Mouse (Mus musculus) c-Kit-positive CD71-positive TER-119-positive erythroid progenitor cells, embryonic 14.5 days (primary cell): Measurements from ENCODE around the gene Vkorc1.
A peak's percentile ranks its signal among the peaks of the same experiment; 100 is the strongest.
"Not testable (repeated sequence)": the region's sequence is repeated elsewhere in the genome, so short reads cannot be mapped to it uniquely, and the experiment has no call there.

Experiments used
- DNase-seq: peaks from one replicate; pipeline ENCODE4 v3.0.0-alpha.2; 2013; ENCODE audit warnings: low spot score

The Vkorc1 gene

GRCm38 (mm10) chr7:127895442-127895841, at the start of gene Vkorc1, which contains the start of gene Gm21974:
Vkorc1 (minus strand) TSS chr7:127895617.
Gm21974 (minus strand) TSS chr7:127895454.
- peak; percentile 91 for DNase-seq

- no peak for DNase-seq
Measured at GRCm38 (mm10) chr7:127944614-127945013, 49.2 kb upstream of the Vkorc1 start.

GRCm38 (mm10) chr7:127942097-127942496, 46.7 kb upstream of the Vkorc1 start:
- DNase-seq, result not testable (repeated sequence)

GRCm38 (mm10) chr7:127936216-127936884, 40.9 kb upstream of the Vkorc1 start:
- no peak for DNase-seq

DNA sequence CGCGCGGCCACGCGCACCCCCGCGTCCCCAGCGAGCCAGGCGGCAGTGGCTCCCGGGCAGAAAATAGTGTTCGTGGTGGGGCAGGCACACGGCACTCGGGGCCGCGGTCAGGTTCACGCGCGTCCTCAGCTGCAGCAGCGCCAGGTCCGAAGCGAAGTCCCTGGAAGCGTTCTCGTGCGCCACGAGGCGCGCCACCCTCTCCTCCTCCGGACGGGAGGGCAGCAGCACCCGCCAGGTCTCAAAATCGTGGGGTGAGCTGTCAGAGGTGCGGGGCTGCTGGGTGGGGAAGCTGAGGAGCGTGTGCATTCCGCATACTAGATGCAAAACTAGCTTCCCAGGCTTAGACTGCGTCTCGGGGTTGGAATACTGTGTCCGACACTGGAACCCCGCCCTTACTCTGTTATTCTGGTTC, 40.3 kb upstream of the Vkorc1 start:
- DNase-seq, result no peak

GRCm38 (mm10) chr7:127935028-127935722, 39.8 kb upstream of the Vkorc1 start:
- peak; percentile 92 for DNase-seq

GRCm38 (mm10) chr7:127934075-127934474, 38.7 kb upstream of the Vkorc1 start:
- DNase-seq, result no peak

DNA sequence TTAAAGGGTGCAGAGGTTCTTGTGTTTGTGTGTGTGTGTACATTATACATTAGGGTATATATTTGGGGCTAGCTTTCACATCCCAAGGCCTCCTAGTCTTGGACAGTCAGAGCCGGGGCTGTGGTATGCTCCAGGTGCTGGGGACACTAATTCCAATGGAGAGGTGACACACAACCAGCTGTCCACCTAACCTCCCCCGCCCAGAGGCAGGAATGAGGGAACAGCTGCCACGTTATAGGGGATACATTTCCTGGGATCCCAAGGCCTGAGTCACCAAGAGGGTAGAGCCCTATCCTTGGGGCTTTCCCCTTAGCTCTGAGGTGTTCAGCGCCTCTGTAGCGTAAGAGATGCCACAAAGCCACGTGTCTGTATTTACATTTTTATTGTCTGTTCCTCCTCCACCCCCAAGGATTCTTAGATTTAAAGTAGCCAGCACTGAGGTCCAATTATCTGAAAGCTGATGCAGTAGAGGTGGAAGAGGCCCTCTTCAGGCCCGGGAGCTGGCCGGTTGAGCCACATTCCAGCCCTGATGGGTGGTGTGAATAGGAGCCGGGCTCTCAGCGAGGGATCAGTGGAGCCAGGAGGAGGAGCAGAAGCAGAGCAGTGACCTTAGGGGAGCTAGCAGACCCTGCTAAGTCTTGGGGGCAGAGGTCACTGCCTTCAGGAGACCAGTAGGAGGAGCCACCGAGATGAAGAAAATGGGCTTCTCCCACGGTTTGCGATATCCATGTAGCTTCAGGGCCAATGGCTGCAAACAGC, 37.0 kb upstream of the Vkorc1 start:
- DNase-seq, result no peak

- no peak for DNase-seq
Measured at GRCm38 (mm10) chr7:127931351-127932135, 36.1 kb upstream of the Vkorc1 start.

DNA sequence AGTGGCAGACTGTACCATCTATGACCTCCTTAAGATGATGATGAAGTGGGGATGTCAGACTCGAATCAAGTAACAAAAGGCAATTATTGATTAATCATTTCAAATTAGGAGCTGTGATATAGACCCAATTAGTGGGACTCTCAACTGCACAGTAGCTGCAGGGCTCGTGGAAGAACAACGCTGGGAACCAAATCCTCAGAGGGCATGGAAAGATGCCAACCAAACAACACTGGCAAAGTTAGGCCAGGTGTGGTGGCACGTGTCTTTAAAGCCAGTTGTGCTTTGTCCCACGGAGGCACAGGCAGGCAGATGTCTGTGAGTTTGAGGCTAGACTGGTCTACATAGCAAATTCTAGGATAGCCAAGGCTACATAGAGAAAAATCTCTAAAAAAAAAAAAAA, 35.2 kb upstream of the Vkorc1 start:
- no peak for DNase-seq

- DNase-seq, result no peak
Measured at GRCm38 (mm10) chr7:127929923-127930322, 34.5 kb upstream of the Vkorc1 start, which contains the start of gene Prss8. Prss8 (minus strand) TSS chr7:127930104.

DNA sequence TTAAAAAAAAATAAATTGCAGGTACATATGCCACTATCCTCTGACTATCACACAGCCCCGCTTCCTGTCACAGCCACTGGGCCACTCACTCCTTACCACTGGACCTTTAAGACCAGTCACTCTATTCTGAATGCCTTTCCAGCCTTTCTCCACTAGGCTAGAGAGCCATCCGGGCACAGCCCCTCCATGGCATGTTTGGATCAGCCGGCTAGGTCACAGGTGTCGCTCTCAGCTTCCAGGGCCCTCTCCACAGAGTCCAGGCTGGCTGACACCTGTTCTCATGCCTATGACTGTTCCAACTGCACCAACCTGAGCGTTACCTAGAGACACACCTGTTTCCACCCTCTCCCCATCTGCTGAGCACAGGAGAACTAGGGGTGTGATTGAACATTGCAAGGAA, 33.2 kb upstream of the Vkorc1 start:
- DNase-seq, result no peak

DNA sequence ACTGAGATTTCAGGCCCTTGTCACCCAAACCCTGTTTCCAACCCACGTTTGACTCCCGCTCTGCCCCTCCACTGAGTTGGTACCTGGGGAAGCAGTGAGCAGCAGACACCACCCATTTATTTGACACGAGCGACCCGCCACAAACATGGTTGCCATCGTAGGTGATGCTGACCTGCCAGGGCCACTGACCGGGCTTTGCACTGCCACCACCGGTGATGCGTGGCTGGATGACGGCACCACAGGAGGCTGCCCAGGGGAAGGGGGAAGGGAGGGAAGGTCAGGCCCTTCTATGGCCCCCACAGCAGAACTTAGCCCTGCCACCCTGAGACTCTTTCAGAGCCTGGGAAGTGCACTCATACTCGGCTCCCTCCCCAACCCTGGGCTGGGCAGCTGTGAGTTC, 32.3 kb upstream of the Vkorc1 start:
- no peak for DNase-seq

- no peak for DNase-seq
Measured at GRCm38 (mm10) chr7:127926846-127927245, 31.4 kb upstream of the Vkorc1 start.

- DNase-seq, result no peak
Measured at GRCm38 (mm10) chr7:127926066-127926465, 30.6 kb upstream of the Vkorc1 start.

DNA sequence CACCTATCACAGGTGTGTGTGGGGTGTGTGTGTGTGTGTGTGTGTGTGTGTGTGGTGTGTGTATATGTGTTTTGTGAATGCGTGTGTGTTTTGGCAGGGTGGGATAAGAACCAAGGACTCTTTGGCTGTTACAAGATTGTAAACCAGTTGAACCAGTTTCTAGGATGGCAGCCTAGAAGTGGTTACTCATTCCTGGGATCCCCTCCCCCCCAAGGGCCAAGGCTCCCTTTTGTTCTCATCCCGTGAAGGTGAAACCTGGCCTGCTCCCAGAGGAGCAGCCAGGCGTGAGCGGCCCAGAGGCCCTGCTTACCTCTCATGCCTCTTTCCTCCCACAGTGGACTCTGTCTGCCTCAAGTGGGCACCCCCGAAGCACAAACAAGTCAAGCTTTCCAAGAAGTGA, 29.8 kb upstream of the Vkorc1 start:
- no peak for DNase-seq

GRCm38 (mm10) chr7:127923714-127924113, 28.3 kb upstream of the Vkorc1 start:
- DNase-seq, result no peak

DNA sequence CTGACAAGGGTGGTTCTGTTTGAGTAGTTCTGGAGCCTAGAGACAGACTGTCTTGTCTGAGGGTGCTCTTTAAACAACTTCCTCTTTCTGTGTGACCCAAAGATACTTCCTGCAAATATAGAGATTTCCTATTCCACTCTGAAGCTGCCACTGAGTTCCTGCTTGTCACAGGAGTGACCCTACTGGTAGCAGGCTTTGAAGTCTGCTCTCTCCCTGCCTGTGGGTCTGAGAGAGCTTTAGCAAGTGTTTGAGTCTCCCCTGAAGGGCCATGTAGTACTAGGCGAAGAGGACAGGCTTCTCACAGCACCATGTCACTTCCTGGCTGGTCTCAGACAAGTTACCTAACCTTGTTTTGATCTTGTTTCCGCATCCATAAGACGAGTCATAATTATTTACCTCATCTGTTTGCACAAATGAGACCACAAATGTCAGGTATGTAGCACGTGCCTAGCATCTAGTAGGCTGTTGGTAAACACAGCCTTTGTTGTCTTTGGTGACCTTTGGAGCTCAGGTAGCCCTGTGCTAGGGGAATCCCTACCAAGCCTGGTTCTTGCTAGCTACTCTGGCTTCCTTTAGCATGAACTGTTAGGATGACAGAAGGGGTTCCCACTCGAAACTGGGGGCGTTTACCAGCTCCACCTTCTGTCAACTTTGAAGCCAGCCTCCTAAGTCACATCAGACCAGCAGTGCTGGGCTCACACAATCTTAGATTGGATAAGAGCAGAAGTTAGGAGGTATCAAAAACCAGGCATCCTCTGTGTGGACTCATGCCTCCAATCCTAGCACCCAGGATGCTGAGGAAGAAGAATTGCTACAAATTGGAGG, 27.2 kb upstream of the Vkorc1 start:
- no peak for DNase-seq

- DNase-seq, result no peak
Measured at GRCm38 (mm10) chr7:127921516-127921915, 26.1 kb upstream of the Vkorc1 start.

- DNase-seq, result no peak
Measured at GRCm38 (mm10) chr7:127919290-127919689, 23.9 kb upstream of the Vkorc1 start.

GRCm38 (mm10) chr7:127918203-127918602, 22.8 kb upstream of the Vkorc1 start:
- peak; percentile 55 for DNase-seq
